Mouse (Mus musculus): ENCODE results near the gene Atg14.

Atg14 gene

GRCm38 (mm10) chr14:47506676-47507075 lies 63.8 kb downstream of the Atg14 start:
- no peak for DNase-seq (ENCODE audit: low read depth, low spot score)

DNA sequence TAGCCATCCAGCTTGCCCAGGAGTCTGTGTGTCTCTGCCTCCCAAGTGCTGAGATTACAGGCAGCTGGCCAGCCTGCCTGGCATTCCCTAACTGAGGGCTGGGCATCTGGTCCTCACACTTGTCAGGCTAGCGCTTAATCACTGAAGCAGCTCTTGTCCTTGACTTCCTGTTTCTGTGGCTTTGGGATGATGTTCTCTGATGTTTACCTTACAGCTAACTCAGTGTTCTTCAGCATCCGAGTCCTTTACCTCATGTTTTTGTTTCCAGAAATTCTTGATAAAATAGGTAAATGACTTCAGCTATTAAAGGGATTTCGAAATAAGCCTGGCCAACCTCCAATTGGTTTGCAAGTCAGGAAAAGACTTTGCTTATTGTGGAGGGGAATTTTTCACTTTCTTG lies 66.4 kb downstream of the Atg14 start:
- no peak for DNase-seq (ENCODE audit: low read depth, low spot score)

- DNase-seq (ENCODE audit: low read depth, low spot score), result no peak
Observed at GRCm38 (mm10) chr14:47498632-47499031, 71.8 kb downstream of the Atg14 start.

DNA sequence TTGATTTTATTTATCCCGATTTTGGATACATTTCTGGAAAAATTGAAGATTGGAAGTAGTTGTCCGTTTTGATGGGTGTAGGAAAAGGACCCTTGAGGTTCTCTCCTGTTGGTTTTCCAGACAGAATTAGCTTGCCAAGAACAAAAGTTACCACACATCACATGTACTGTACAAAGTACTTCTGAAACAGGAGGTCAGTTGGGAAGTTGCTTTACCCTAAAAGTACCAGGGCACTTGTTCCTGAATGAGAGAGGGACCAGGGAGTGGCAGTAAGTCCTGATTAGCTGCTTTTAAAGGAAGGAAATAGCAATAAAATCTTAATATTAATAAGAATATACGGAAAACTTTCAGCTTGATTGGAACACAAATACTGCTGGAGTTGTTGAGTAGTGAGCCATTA lies 73.3 kb downstream of the Atg14 start:
- DNase-seq (ENCODE audit: low read depth, low spot score), result no peak

DNA sequence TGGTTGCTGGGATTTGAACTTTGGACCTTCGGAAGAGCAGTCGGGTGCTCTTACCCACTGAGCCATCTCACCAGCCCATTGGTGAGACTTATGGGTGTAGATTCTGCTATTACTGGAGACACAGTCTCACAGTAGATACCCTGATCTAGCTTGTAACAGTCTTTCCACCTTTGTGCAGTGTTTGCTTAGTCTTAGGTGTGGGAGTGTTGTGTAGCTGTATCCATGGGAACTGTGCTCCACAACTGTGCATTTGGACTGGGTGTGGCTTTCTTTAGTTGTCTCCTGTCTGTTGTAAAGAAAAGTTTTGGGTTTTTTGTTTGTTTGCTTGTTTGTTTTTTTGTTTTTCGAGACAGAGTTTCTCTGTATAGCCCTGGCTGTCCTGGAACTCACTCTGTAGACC lies 74.5 kb downstream of the Atg14 start:
- no peak for DNase-seq (ENCODE audit: low read depth, low spot score)

DNA sequence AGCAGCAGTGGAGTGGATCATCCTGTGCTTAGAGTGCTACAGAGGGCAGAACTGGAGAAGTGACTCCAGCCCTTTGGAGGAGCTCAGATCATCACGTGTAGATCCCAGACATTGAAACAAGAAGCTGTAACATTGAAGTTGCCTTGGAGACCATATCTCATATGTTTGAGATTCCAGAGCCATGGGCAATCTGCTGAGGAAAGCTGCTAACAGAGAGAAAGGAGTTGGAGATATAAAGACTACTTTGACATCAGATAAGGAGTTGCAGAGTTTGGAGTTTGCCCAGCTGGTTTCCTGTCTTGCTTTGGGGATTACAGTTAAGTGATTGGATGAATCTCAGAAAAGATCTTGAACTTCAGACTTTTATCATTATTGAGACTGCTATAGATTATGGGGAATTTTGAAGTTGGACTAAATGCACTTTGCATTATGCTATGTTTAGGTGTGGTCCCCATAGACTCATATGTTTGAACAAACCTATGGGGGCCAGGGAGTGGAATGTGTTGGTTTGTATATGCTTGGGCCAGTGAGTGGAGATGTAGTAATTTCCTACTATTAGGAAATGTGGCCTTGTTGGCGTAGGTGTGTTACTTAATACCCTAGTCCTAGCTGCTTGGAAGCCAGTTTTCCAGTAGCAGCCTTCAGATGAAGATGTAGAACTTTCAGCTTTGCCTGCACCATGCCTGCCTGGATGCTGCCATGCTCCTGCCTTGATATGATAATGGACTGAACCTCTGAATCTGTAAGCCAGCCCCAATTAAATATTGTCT lies 76.7 kb downstream of the Atg14 start:
- DNase-seq (ENCODE audit: low read depth, low spot score), result no peak

Data from forelimb bud, embryonic 11.5 days (tissue).